Mouse (Mus musculus) frontal cortex, postnatal 25 days (tissue): ENCODE measurements around the gene Scp2.
"Not testable (repeated sequence)": the region's sequence is repeated elsewhere in the genome, so short reads cannot be mapped to it uniquely, and the experiment has no call there.

Experiments
- DNase-seq, 2 experiments: peaks; one replicate each; pipeline ENCODE4 v3.0.0; 2022; ENCODE audit warnings: low spot score in 2 of 2

Gene Scp2

GRCm38 (mm10) chr4:108109728-108110127, 35.1 kb downstream of the Scp2 start:
- DNase-seq: no peak

DNA sequence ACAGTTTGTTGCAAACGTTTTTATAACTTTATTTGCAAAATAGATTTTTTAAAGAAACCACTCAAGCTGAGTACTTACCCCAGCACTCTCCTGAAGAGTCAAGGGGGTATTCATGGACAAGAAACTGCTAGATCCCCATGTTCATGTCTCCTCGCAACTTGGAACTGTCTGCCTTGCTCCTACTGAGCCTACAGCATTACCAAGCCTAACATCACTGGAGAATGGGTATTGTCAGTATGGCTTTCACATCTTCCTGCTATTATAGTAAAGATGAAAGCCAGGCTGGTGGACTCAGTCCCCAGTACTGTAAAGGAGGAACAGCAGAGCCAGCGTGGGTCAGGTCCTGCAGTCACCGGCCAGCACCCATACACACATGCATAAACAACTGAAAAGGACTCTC, 48.5 kb downstream of the Scp2 start, which contains the start of gene Podn:
Gene Podn (minus strand): TSS at position 101 of the 400 bp plus-strand sequence.
- no peak for DNase-seq

GRCm38 (mm10) chr4:108092741-108093397, 51.9 kb downstream of the Scp2 start:
- no peak for DNase-seq

GRCm38 (mm10) chr4:108083993-108084392, 60.8 kb downstream of the Scp2 start:
- DNase-seq: no peak

DNA sequence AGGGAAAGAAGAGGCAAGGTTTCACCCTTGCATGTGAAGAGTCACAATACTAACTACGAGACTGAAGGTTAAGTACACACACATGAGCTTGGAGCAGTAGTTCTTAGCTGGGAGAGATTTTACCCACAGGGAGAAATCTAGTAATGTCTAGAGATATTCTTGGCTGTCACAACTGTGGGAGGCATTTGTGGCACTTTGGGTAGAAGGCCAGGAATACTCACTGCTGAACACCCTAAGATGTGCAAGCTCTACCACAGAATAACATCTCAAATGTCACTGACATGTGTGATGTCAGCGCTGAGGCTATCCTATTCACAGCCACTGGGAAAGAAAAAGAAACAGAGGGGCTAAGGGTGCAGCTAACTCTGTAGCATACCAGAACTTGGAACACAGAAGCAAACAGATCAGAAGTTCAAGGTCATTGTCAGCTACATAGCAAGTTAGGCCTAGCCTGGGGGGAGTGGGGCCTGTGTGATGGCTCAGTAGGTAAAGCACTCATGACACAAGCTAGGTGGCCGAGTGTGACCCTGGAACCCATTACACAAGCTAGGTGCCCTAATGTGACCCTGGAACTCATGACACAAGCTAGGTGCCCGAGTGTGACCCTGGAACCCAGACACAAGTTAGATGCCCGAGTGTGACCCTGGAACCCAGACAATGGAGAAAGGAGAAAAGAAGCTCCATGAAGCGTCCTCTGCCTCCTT, 61.6 kb downstream of the Scp2 start:
- DNase-seq: no peak

DNA sequence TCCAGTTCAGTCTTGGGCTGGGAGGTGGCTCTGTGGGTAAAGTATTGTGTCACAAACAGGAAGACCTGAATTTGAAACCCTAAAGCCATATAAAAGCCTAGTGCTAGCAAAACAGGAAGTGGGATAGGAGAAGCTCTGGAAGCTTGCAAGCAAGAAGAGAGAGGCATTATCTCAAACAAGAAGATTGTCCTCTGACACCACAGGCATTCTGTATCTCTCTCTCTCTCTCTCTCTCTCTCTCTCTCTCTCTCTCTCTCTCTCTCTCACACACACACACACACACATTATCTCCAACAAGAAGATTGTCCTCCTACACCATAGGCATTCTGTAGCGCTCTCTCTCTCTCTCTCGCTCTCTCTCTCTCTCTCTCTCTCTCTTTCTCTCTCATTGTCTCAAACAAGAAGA, 62.4 kb downstream of the Scp2 start:
- no peak for DNase-seq

- DNase-seq: no peak
Measured at GRCm38 (mm10) chr4:108080876-108081275, 63.9 kb downstream of the Scp2 start.

- no peak for DNase-seq
Measured at GRCm38 (mm10) chr4:108079762-108080161, 65.0 kb downstream of the Scp2 start.

GRCm38 (mm10) chr4:108079191-108079590, 65.6 kb downstream of the Scp2 start:
- not testable (repeated sequence) for DNase-seq

DNA sequence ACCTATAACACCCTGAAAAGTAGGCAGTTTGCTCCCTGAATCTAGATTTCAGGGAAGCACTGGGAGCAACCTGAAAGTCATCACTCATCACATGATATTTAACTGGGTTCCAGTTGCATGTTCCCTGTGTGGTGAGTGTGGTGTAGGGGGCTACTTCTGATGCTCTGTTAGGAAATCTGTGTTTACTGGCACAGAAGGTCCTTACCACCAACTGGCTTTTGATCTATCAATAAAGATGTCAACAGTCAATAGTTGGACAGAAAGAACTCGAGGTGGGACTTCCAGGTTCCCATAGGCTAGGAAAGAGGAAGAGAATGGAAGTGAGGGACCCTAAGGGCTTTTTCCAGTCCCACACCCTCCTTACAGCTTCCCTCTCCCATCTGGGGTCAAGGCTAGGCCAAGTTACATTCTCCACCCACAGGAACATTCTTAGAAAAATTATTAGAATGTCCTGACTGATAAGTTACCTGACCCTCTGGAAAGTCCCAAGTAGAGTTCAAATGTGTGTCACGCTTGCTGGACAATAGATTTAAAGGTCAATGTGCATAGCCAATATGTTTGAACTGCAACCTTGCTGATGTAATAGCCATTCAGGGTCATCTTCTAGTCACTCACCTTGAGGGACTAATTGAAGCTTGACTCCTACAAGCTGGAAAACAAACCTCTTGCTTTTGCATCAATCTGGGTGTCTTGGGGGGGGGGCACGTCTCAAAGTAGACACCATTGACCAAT, 67.4 kb downstream of the Scp2 start:
- DNase-seq: no peak

- no peak for DNase-seq
Measured at GRCm38 (mm10) chr4:108074204-108074823, 70.5 kb downstream of the Scp2 start.

- DNase-seq: no peak
Measured at GRCm38 (mm10) chr4:108072086-108072485, 72.7 kb downstream of the Scp2 start.

- DNase-seq: peak; percentile 83 to 87
Measured at GRCm38 (mm10) chr4:108071235-108071901, 73.4 kb downstream of the Scp2 start.

DNA sequence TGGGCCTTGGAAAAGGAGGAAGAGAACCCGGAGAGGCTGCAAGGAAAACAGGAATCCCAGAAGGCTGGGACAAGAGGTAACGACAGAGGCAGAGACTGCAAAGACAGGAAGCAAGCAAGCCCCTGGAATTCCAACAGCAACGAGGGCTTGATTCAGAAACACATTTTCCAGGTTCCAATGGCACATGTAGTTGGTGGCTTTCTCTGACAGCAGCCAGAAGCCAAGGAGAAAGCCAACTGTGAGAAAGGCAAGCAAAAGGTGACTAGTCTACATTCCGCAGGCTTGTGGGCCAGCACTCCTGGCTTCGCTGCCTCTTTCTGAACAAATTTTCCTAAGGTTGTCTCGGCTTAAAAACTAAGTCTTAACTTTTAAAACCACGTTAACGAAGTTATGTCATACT, 74.1 kb downstream of the Scp2 start:
- no peak for DNase-seq

- no peak for DNase-seq
Measured at GRCm38 (mm10) chr4:108070286-108070685, 74.5 kb downstream of the Scp2 start.

GRCm38 (mm10) chr4:108068081-108068480, 76.7 kb downstream of the Scp2 start:
- DNase-seq: no peak

DNA sequence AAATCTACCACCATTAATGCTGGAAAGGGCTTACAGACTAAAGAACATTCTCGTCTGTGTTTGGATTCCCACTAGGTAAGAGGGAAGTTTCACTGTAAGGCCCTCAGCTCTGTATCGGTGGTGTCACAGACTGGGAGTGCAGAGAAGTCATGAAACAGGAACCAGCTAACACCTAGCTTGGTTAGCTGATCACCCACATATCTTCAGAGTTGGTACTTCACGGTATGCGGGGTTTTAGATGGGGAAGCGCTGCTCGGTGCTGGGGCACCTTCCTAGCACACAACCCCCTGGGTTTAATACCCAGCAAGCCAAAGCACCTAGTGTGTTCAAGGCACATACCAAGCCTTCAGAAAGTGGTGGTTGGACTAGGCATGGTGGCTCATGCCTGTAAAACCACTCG, 77.5 kb downstream of the Scp2 start:
- no peak for DNase-seq

DNA sequence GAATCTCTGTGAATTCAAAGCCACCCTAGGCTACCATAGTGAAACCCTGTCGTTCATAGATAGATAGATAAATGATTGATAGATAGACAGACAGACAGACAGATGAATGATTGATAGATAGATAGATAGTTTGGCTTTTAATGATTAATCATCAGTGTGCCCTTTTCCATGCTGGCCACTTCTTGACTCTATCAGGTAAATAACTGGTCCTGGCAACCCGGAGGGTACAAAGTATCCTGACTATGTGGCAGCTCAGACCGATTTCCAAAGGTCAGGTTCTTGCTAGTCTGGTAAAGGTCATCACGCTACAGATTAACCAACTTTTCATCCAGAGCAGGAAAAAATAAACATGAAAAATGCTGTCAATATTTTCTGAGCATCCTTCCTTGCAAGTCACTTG, 78.2 kb downstream of the Scp2 start:
- DNase-seq: no peak

GRCm38 (mm10) chr4:108065176-108065844, 79.5 kb downstream of the Scp2 start:
- DNase-seq: no peak

GRCm38 (mm10) chr4:108063616-108064015, 81.2 kb downstream of the Scp2 start:
- no peak for DNase-seq

DNA sequence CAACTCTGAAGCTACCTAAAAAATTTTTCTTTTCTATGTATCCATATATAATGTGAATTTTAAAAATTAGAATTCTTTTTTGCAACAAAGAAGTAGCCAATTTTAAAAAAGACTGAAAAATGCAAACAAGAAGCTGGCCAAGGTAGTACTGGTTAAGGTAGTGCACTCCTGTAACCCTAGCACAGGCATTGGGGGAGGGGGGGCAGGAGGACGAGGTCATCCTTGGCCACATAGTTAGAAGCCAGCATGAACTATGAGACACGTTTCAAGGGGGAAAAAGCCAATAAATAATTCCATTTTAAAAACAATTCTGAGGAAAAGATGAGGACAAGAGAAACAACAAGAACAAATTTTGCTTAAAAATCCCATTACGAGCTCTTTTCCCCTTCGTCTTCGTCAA, 82.3 kb downstream of the Scp2 start:
- no peak for DNase-seq
